Mouse (Mus musculus): Measurements from ENCODE around the gene Fgfr2.

Gene Fgfr2

DNA sequence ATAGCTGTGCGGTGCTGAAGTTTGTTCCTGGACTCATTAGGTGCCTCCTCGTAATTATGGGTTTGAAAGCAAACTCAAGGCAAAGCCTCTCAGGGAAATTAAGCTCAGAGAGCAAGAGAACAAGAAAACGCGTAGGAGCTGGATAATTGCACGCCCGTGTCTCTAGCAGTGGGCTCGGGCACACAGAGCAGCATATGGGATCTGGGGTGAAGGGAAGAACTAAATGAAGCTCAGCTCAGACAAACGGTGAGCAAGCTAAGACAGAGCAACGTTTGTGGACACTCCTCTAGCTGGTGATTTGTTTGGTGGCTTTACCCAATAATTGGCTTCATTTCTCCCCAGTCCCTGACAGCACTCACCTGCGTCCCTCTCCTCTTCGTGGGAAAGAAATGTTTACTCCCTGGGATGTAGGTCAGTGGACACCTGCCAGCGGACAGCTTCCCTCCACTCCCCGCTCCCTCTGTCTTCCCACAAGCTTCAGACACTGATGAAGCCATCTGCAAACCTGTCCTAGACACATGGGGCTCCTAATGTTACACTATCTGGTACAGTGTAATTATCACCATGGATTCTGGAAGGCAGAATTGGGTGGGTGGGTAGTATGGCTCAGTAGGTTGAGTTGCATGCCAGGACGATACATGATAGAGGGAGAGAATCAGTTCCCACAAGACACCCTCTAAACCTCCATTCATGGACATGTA lies 1117.0 kb downstream of the Fgfr2 start:
- DNase-seq: no peak

DNA sequence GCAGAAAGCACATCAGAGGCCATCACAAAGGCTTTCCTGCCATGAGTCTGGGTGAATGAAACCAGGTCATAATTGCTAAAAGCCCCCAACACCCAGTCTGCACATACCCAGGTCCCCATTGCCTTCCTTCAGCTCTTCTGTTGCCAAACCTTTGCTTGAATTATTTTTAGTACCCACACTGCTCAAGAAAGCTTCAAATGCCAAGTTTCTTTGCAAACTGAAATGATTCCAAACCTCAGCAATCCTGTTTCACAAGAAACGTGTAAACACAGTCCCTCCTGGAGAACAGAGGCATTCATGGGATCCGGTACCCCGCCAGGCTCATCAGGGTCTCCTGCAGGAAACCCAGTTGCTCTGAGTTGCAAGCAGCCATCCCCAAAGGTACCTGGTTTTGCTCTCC lies 1130.3 kb downstream of the Fgfr2 start:
- DNase-seq: no peak

DNA sequence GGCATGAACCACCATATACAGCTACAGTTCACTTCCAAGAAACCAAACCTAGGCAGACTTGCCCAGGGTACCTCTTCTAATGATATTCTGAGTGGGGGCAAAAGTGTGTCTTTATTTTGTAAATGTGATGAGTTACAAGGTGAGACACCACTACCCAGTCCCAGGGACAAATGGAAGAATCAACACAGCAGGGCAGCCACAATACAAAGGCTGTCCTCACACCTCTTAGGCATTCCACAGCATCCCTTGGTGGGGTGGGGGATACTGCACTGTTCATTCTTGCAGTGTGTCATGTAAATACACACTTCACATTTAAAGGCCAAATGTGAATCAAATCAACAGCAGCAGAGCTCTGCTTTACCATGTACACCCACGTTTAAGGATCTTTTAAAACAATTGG lies 1130.9 kb downstream of the Fgfr2 start:
- no peak for DNase-seq

DNA sequence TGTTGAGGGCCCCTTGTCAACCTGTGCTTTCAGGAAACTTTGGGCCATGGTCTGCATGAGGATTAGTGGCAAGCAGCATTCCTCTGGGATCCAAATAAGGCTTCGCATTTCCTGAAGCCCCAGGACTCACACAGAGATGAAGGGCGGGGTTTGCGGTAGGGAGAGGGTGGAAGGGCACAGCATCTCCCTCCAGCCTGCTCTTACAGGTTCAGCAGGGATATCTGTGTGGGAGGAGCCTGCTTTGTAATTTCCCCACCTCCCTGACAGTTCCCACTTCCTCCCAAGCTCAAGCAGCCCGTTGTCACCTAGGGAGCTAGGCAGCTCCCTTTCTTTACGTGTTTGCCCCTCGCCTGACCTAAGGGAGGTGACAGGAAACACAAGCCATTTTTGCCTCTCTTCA lies 1134.1 kb downstream of the Fgfr2 start:
- no peak for DNase-seq

DNA sequence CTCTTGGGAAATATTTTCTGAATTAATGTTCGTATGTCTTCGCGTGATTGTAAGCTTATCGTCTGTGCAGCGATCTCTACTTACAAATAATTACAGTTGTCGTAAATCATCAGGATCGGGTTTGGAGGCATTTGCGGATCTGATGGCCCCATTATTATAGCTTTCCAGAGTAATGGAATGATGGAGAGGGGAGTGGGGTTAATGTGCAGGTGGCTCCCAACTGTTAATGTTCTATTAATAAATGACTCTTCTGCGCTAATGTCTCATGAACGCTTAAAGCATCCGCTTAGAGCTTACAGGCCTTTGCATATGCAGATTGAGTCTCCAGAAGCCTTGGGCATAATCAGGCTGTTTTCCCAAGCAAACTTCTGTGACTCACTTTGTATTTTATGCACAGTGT lies 1144.5 kb downstream of the Fgfr2 start:
- no peak for DNase-seq

DNA sequence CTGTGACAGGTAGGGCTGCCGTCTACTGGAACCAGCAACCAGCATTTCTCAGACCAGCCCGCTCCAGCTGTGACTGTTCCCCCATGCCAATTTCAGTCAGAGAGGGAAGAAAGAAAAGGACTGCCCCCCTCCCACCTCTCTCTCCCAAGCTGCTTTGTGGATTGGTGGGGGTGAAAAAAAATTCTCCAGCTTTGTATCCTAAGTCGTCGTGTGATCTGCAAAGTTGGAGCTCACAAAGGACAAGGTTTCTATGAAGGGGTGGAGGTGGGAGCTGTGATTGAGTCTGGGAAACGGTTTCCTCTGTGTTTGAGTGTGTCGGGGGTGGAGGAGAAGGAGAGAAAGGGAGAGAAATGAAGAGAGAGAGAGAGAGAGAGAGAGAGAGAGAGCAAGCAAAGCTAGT lies 1147.3 kb downstream of the Fgfr2 start:
- no peak for DNase-seq

DNA sequence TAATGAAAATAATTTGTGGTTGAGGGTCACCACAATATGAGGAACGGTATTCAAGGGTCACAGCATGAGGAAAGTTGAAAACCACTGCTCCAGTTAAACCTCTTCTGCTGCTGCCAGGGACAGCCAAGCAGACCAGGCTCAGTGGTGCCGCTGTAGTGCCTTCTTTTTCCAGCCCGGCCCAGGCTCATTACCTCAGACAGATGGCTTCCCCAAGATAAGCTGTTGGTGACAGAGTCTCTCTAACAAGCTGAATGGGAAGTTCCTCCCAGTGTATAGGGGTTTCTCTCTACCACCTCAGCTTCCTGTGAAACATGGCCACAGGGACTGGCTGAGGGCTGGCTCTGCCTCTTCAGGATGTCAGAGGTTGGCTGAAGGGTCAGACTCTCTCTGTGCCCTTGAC lies 1152.9 kb downstream of the Fgfr2 start:
- no peak for DNase-seq

DNA sequence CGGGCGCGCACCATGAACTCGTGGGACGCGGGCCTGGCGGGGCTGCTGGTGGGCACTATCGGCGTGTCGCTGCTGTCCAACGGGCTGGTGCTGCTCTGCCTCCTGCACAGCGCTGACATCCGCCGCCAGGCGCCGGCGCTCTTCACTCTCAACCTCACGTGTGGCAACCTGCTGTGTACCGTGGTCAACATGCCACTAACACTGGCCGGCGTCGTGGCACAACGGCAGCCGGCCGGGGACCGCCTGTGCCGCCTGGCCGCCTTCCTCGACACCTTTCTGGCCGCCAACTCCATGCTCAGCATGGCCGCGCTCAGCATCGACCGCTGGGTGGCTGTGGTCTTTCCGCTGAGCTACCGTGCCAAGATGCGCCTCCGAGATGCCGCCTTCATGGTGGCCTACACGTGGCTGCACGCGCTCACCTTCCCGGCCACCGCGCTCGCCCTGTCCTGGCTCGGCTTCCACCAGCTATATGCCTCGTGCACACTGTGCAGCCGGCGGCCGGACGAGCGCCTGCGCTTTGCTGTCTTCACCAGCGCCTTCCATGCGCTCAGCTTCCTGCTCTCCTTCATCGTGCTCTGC lies 1156.1 kb downstream of the Fgfr2 start:
- peak; percentile 36 to 38 for DNase-seq

DNA sequence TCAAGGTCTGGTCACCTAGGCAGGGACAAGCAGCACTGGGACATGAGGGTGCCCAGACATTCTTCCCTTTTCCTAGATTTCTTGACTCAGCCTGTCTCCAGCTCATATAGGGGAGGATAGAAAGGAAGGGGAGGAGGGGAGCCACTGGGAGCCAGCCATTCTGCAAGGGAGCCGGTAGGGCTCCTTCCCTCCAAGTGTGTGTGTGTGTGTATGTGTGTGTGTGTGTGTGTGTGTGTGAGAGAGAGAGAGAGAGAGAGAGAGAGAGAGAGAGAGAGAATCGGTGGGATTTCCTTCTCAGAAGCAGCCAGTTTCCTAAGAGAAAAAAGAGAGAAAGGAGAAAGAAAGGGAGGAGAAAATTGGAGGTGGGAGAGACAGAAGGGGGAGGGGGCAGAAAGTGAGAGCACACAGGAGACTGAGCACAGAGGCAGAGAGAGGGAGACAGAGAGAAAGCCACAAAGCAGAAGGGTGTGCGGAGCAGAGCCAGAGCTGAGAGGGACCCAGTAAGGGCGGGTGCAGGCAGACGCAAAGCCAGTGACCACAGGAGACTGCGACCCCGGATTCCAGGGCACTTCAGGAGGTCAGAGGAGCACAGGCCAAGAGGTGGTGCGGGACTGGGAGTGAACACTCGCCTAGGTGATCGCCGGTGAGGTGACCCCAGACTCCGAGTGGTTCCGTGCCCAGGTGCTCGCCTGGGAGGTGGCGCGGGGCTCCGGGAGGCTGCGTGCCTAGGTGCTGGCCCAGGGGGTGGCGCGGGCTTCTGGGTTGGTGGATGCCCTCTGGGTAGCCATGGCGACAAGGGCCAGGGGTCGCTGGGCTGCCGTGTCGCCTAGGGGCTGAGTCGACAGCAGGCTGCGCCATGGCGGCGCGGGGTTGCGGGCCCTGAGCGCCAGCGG lies 1156.9 kb downstream of the Fgfr2 start, which contains the start of gene Gpr26:
Gpr26 (plus strand) TSS at position 438 of the 893 bp plus-strand sequence.
- no peak for DNase-seq

DNA sequence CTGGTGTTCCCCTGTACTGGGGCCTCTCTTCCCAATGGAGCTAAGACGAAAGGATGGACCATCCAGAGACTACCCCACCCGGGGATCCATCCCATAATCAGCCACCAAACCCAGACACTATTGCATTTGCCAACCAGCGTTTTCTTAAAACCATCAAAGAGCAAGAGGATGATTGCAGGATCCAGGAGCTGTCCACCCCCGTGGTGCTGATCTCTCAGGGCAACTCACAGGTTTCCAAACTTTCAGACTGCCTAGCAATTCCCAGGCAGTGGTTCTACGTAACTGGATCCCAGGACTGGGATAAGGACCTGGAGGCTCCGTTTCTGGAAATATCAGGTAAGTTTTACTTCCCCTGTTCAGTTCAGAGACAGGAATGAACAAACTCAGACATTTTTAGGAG lies 1162.6 kb downstream of the Fgfr2 start:
- DNase-seq: peak; percentile 86 to 88

DNA sequence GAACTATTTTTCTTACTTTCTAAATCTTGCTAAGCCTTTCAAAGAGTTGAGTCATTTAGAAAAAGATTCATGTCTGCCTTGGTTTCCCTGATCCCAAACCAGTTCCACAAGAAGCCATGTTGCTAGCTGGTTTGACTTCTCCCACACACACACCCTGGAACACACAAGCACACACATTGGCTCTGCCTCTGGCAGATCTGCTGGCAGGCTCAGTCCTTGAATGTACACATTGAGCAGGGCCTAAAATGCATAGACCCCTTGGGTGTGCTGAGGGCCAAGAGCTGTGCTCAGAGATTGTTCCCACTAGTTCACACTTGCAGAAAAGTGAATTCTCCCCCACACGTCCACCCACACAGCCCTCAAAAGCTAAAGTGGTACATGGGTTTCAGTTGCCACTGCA lies 1164.4 kb downstream of the Fgfr2 start:
- no peak for DNase-seq

DNA sequence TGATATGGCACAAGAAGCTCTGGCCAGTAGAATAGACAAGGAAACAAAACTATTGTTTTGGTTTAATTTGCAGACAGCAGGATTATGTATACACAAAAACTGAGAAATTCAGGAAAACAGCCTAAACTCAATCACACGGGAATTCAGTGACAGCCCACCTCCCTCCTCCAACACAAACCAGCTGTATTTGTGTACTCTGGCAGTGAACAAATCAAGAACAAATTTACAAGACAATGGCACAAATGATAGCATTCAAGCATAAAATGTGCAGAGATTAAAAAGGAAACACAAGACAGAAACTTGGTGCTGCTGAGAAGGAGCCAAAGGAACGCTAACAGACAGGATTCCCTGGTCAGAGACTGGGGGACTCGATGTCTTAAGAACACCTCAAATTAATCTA lies 1169.7 kb downstream of the Fgfr2 start:
- no peak for DNase-seq

DNA sequence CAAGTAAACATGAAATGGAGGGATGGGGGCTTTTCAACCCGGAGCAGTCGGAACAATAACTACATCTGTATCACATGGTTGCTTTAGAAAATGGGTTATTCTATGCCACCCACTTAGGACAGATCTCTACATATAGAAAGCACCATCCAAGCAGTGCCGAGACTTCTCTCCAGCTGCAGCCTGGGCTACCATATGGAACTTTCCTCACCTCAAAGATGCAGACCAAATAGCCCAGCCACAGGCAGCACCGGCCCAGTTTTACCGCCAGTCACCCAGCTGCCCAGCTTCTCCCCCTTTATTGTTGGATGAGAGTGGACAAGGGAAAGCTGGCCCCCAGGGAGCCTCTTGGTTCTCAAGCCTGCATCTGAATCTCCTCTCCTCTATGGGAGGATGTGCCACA lies 1172.0 kb downstream of the Fgfr2 start:
- no peak for DNase-seq

DNA sequence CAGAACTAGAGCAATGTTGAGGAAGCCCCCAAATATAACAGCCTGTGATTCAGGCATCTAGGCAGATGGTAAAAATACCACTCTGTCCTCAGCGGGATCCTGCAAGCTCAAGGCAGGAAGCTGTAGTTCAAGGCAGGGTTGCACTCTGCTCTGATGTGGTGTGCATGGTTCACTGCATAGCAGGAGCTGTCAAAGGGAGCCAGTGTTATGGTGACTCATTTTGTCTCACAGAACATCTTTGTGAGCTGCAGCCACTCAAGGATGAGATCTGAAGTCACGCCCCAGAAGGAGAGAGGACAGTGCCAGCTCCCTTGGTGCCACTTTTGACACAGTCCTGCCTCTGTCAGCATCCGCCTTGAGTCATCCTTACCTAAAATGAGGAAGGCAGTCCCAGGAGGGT lies 1185.5 kb downstream of the Fgfr2 start:
- no peak for DNase-seq

DNA sequence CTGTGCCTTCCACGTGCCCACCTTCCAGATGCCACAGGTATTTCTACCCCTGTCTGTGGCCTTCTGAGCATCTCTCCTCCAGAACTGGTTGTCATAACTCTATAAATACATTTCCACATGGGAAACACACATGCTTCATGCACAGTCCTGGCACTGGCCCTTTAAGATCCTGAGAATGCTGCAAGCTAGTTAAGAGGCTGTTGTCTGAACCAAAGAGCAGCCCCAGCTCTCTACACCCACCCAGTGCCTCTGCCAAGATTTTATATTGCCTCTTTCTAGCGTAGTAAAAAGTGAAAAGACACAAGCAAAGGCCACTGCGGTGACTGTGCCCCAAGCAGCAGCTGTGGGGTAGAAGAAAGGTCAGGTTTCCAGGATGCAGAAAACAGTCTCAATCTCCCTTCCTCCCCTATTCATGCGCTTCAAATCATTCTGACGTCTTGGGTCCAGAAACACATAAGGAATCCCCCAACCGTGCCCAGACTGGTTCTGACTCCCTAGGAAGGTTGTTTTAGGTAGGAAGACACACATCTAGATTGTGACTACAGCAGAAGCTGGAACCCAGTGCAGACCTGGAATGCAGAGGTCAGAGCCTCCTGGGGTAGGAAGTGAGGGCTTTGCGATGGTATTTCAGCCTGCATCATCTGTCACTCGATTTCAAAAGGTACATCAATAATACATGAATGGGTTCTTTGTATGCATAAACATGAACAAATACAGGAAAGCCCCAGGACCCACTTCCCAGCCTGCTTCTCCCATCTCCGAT lies 1195.7 kb downstream of the Fgfr2 start:
- DNase-seq: no peak

DNA sequence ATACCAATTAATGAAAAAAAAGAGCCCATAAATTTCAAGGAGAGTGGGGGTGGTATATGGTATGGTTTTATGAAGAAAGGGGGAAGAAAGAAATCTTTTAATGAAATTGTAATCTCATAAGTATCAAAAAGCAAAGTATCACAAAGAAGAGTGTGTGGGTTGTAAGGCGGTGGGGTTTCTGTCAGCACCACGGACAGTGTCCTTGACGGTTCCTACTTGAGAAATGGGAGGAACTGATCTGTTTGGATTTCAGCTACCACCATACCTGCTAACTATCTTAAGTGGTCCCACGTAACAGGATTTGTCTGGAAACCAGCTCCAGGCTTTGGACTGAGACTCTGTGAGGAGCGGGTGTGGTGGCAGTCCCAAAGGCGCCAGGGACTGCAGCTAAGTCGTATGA lies 1205.8 kb downstream of the Fgfr2 start:
- DNase-seq: peak; percentile 66 to 69

DNA sequence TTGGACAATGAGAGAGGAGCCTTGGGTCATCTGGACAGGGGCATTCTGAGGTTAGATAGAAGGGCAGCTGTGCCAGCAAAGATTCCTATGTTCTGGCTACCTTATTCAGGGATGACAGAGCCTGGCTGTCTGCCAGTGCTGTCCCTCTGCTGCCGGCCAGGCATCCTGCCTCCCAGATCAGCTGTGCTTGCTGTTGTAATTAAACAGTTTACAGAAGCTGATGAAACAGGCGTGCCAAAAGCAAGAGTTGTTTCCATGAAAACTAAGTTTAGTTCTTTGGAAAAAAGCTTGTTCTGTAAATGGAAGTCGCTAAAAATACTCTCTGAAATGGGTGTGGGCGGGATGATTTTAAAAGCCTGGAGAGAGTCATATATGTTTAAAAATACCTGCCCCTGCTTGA lies 1213.5 kb downstream of the Fgfr2 start:
- peak; percentile 9 to 15 for DNase-seq

DNA sequence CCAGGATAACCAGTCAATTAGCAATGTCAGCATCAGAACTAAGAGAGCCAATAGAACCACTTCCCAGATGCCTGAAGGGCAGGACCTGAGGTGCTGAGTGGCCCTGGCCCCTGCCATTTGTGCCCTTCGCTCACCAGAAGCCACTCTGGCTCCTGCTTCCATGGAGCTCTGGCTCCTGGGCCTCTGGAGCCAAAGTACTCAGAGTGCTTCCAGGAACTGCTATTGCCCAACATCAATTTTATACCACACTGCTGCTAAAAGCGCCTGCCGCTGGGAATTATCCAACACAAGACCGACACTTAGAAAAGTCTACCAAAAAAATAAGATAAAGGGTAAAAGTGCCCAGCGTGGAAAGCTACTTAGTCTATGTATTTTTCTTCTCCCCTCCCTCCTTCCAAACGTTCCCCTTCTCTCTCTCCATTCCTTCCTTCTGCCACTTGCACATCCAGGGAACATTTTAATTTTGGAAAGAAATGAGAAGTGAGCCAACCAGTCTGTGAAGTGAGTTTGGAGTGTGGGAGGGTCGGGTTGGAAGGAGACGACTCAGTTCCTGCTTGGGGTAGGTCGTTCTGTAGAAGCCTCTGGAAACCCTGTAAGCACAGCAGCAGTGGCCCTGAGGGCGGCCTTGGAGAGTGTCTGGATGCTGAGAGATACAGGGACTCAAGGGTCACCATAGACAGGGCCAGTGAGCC lies 1216.5 kb downstream of the Fgfr2 start:
- no peak for DNase-seq

DNA sequence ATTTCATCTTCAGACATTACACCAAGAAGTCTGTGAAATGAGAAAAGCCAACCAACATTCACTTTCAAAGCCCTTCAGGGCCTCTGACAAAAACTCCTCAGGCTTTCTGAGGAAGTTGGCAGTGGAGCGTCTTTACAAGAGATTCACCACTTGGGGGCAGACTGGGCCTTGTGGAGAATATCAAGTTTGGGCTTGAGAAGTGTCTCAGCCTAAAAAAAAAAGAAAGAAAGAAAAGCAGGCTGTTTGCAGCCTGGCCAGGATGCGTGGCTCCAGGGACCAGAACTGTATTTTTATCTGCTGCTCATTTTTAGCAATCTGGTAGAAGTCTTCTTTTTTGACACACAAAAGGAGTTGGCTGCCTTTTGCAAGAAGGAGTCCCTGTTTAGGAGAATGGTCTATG lies 1223.8 kb downstream of the Fgfr2 start:
- peak; percentile 76 to 81 for DNase-seq

DNA sequence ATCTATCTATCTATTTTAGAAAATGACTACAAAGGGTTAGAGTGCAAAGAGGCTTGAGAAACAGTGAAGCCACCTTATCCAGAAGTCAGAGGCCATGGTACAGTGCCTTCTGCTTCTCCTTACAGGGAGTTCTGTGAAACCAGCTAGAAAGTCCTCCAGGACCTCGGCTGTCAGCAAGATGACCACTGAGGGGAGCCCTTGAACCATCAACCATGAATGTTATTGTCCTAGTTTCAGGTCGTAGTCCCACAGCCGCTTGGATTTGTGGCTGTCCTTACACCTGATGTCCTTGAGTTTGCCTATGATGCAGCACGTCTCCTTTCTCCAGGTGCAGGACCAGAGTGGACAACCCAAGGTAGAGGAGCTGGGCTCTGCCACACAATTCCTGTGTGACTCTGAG lies 1225.9 kb downstream of the Fgfr2 start:
- DNase-seq: peak; percentile 20 to 22

DNA sequence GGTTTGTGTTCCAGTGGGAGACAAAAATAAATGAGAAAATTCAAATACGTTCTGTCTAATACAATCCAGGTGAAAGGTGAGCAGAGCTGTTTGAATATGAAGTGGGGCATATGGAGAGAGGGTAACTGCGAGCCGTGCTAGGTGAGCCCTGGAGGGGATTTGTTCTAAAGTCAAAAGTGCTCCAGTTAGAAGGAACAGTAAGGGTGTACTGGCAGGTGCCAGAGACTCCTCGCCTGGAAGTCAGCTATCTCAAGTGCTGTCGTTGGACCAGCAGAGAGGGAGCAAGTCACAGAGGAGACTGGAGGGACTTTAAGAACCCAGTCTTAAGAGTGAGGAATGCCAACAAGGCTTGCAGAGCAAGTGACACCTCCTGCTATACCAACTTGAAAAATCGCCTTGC lies 1240.3 kb downstream of the Fgfr2 start:
- no peak for DNase-seq

DNA sequence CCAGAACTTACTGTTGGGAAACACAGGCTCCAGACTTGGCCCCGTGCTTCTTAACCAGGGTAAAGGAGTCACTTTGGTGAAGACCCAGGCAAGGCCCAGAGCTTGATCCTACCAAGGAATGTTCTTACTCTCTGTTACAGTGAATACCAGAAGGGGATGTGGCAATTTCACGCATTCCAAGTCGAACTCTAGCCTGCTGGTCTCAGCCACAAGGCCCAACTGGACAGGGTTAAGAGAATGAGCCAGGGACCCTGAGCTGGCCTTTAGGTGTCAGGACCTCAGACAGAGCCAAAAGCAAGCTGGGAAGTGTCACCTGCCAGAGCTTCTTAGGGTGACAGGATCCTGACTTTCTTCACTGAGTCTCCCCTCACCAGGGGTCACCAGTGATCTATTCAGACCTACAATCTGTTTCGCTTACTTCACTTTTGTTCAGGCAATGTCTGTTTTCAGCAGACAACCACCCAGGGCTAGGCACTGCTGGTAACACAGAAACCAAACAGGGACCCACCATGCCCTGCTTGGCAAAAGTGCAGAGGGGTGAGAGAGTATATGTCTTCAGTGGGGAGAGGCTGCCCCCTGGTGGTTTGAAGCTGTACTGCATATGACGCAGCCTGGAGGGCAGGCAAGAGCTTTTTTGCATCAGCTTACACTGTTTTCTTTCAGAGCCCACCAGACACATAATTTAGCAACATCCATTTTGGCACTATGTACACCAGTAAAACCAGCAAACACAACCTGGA lies 1241.1 kb downstream of the Fgfr2 start:
- DNase-seq: peak; percentile 86 to 88
